Mouse (Mus musculus) heart, embryonic 14.5 days (tissue): Measurements from ENCODE around the gene 0610012G03Rik. TPM values are rescaled to one million over a fixed set of nuclear protein-coding genes. Genes with fewer than 3 reads are reported as not detected.
"Not testable (repeated sequence)": the region's sequence is repeated elsewhere in the genome, so short reads cannot be mapped to it uniquely, and the experiment has no call there.

ENCODE experiments used
- ATAC-seq: fragments of 200-750 bp; cut with Nextera tagmentation; 2 replicates; pipeline ENCODE4 v1.8.0; 2017; ENCODE audit warnings: low read depth, moderate TSS enrichment; ENCODE audit not compliant: insufficient number of reproducible peaks, insufficient read depth, low FRiP score
- H3K27ac ChIP-seq, 2 experiments: fragments of 200-500 bp in 1 of 2; fragments of 300-500 bp in 1 of 2; sonication (generic) in 1 of 2; replicated peaks in 1 of 2; 2 replicates each; pipeline ENCODE4 v1.5.1; 2012 to 2014; ENCODE audit warnings: low read depth in 2 of 2, low read length in 2 of 2, control low read depth in 1 of 2, mild to moderate bottlenecking in 1 of 2, mixed read lengths in 1 of 2; ENCODE audit not compliant: control insufficient read depth in 1 of 2, insufficient read depth in 1 of 2
- H3K27me3 ChIP-seq: fragments of 300-500 bp; sonication (generic); 2 replicates; pipeline ENCODE4 v1.6.1; 2014; ENCODE audit warnings: mild to moderate bottlenecking, low read length, control low read depth; ENCODE audit not compliant: control insufficient read depth, insufficient read depth
- H3K36me3 ChIP-seq: fragments of 300-500 bp; sonication (generic); 2 replicates; pipeline ENCODE4 v1.6.1; 2014; ENCODE audit warnings: mild to moderate bottlenecking, control low read depth, low read length, mixed read lengths; ENCODE audit not compliant: control insufficient read depth, insufficient read depth
- H3K4me1 ChIP-seq, 2 experiments: fragments of 200-500 bp in 1 of 2; fragments of 300-500 bp in 1 of 2; sonication (generic) in 1 of 2; 2 replicates each; pipeline ENCODE4 v1.6.1; 2012 to 2014; ENCODE audit warnings: low read length in 2 of 2, control low read depth in 1 of 2, mixed read lengths in 1 of 2; ENCODE audit not compliant: control insufficient read depth in 2 of 2, insufficient read depth in 2 of 2
- H3K4me2 ChIP-seq: fragments of 300-500 bp; sonication (generic); 2 replicates; pipeline ENCODE4 v1.6.1; 2014; ENCODE audit warnings: mild to moderate bottlenecking, low read length
- H3K4me3 ChIP-seq, 2 experiments: fragments of 200-500 bp in 1 of 2; fragments of 300-500 bp in 1 of 2; sonication (generic) in 1 of 2; 2 replicates each; pipeline ENCODE4 v1.5.1; 2012 to 2014; ENCODE audit warnings: low read length in 2 of 2, mild to moderate bottlenecking in 2 of 2, control low read depth in 1 of 2, low read depth in 1 of 2, moderate library complexity in 1 of 2; ENCODE audit not compliant: control insufficient read depth in 1 of 2, insufficient read depth in 1 of 2
- H3K9ac ChIP-seq: fragments of 300-500 bp; sonication (generic); 2 replicates; pipeline ENCODE4 v1.6.1; 2014; ENCODE audit warnings: mild to moderate bottlenecking, low read length
- H3K9me3 ChIP-seq: fragments of 300-500 bp; sonication (generic); 2 replicates; pipeline ENCODE4 v1.6.1; 2016; ENCODE audit warnings: low read length, control low read depth; ENCODE audit not compliant: control insufficient read depth
- WGBS: fragments of 180-500 bp; shearing (Covaris S2); extraction: QIAGEN DNeasy Blood & Tissue Kit; methylation state at CpG from one replicate; pipeline ENCODE4 v1.1.7; 2014; 5-methylcytosine and 5-hydroxymethylcytosine counted together
- polyA plus RNA-seq: library from polyadenylated mRNA; unstranded; fragments of >200 nt; fragmentation: Nextera tagmentation; extraction: Ambion mirVana; gene quantifications from 2 replicates; pipeline ENCODE4 v1.2.1, GENCODE M21; 2014

Gene 0610012G03Rik
- polyA plus RNA-seq, 1 experiment from 2014 or later = 132 TPM

DNA sequence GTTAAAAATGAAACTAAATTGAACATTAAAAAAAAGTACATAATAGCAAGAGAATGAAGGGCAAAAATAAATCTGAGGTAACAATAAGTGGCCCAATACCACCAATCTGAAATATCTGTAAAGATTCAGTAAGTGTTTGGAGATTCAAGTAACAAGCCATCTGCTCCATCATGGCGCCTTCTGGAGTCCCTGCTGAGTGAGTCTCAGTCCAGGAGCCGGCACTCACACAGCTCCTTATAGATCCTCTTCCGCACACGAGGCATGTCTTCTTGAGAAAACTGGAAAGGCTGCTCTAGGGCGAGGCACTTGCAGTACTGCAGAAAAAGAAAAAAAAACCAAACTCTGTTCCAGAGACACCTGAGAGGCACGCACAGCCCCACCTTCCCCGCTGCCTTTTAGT lies 14.9 kb upstream of the 0610012G03Rik start:
- whole genome bisulfite sequencing = 93% methylated on average over 7 of the region's 7 CpGs
- Histone ChIP-seq H3K9me3 (no peaks in the 10 kb centered on the region), H3K27ac (no peak overlapping the region), H3K4me1 (no peaks in the 10 kb centered on the region), H3K9ac (no peak overlapping the region), H3K4me2 (no peak overlapping the region), H3K36me3 (peaks cover 99% of the 10 kb centered on the region), H3K4me3 (no peak overlapping the region), H3K27me3 (no peaks in the 10 kb centered on the region)
- no peak for ATAC-seq

DNA sequence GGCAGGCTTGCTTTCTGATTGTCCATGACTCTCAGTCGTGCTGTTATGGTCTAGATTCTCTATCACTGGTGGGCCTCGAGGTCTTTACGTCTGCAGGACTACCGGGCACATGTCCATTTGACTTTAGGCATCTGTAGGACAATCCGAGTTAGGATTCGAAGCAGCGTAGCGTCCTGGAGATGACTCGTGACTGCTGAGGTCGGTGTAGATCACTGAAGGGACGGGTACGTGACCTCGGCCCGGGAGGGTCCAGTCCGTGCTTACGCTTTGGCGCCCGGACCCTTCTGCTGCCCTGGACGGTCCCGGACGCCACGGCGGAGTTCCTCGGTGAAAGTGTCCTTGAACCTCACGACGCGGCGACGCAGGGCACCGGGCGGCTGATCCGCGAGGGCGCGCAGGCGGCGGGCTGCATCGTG lies 385 bp downstream of the 0610012G03Rik start:
- peak overlapping the region; percentile 91 for H3K9ac ChIP-seq
- no peak; the same call in 1 of the 2 replicates for ATAC-seq
- H3K36me3 ChIP-seq = peaks cover 30% of the 10 kb centered on the region
- H3K4me2 ChIP-seq = peak overlapping the region; percentile 85
- peak overlapping the region; percentile 60 to 89 for H3K4me3 ChIP-seq
- H3K27me3 ChIP-seq = no peaks in the 10 kb centered on the region
- under 1% methylated on average over 38 of the region's 38 CpGs for WGBS
- peaks cover 9 to 24% of the 10 kb centered on the region in 2 experiments for H3K4me1 ChIP-seq
- H3K9me3 ChIP-seq = no peaks in the 10 kb centered on the region
- H3K27ac ChIP-seq = peak overlapping the region; percentile 89 to 95

DNA sequence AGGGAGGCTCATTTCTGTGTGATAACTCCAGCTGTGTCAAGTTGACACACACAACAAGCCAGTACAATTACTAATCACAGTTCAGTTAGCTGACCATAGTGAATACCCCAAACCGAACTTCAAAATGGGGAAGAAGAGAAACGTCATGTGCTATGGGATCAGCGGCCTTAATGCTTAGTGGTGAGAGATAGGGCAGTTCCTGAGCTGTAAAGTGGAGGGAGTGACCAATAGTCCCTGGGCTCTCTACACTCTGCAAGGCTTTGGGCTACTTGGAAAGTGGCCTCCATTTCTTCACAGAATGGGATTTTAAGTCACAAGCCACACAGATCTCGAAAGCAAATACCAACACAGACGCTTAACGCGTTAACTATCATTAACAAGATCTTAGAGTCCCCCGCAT lies 961 bp downstream of the 0610012G03Rik start:
- Histone ChIP-seq H3K9ac (peak overlapping the region; percentile 91), H3K9me3 (no peaks in the 10 kb centered on the region), H3K36me3 (peaks cover 28% of the 10 kb centered on the region), H3K4me1 (peaks cover 9 to 24% of the 10 kb centered on the region in 2 experiments), H3K27me3 (no peaks in the 10 kb centered on the region), H3K4me2 (peak overlapping the region; percentile 85), H3K27ac (peak overlapping the region in 1 of 2 experiments; percentile 95; a peak in 3 of 4 replicates), H3K4me3 (peak overlapping the region; percentile 60 to 89)
- 24% methylated on average over 8 of the region's 8 CpGs for WGBS
- no peak for ATAC-seq

DNA sequence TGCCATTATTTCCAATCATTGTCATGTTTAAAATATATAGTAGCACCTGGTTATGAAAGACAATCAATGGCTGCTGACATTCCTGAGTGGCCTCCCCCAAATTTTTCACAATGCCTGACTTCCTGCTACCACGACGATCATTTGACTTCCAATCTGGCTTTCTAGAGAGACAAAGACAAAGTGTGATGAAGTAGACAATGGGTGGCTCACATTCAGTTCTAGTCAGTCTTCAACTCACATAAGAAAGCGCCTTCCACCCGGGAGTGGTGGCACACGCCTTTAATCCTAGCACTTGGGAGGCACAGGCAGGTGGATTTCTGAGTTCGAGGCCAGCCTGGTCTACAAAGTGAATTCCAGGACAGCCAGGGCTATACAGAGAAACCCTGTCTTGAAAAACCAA lies 2.3 kb downstream of the 0610012G03Rik start:
- not testable (repeated sequence) for H3K27me3 ChIP-seq, H3K9me3 ChIP-seq, ATAC-seq, H3K9ac ChIP-seq, H3K4me3 ChIP-seq, H3K27ac ChIP-seq
- WGBS = 82% methylated on average over 6 of the region's 6 CpGs
- Histone ChIP-seq H3K4me2 (peak overlapping the region; percentile 85; the same call in 1 of the 2 replicates), H3K36me3 (peaks cover 14% of the 10 kb centered on the region; the same call in 1 of the 2 replicates), H3K4me1 (peaks cover 9 to 24% of the 10 kb centered on the region in 2 experiments)

DNA sequence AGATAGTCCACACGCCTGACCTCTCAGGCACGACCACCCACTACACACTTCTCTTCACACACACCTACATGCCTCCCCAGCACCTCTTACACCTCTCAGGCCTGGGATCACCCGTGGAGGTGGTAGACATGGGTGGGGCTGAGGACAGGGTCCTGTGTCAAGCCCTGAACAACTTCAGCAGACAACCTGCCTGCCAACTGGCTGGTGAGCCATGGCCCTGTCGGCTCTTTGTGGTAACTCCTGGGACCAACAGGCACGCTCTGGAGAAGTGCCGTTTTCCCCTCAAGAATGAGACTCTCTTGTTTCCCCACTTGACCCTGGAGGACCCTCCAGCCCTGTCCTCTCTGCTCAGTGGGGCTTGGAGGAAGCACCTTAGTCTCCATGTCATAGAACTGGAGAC lies 2.9 kb downstream of the 0610012G03Rik start:
- ATAC-seq = no peak
- no peaks in the 10 kb centered on the region for H3K27me3 ChIP-seq
- peaks cover 9 to 24% of the 10 kb centered on the region in 2 experiments for H3K4me1 ChIP-seq
- no peak overlapping the region for H3K4me2 ChIP-seq
- H3K36me3 ChIP-seq = peaks cover 9% of the 10 kb centered on the region; the same call in 1 of the 2 replicates
- peak overlapping the region; percentile 16; the same call in 1 of the 2 replicates for H3K9ac ChIP-seq
- H3K9me3 ChIP-seq = no peaks in the 10 kb centered on the region
- no peak overlapping the region for H3K4me3 ChIP-seq
- no peak overlapping the region for H3K27ac ChIP-seq
- WGBS = 84% methylated on average over 6 of the region's 6 CpGs

DNA sequence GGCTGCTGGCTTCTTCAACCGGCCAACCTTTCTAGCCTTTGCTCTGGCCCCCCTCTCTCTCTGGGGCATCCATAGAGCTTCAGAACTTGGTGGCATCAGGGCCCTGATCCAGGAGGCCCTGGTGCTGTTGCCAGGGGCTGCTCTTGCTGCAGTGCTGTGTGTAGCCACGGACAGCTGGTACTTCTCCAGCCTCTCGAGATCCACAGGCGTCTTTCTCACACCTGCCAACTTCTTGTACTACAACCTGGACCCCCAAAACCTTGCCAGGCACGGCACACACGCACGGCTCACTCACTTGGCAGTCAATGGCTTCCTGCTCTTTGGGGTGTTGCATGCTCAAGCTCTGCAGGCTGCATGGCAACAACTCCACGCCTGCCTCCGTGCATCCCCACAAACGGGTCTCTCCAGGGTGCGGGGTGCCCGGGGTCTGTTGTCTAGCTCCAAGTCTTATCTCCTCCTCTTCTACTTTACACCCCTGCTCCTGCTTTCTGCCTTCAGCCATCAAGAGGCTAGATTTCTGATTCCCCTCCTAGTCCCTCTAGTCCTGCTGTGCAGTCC lies 3.5 kb downstream of the 0610012G03Rik start:
- no peak for ATAC-seq
- H3K27ac ChIP-seq = no peak overlapping the region

DNA sequence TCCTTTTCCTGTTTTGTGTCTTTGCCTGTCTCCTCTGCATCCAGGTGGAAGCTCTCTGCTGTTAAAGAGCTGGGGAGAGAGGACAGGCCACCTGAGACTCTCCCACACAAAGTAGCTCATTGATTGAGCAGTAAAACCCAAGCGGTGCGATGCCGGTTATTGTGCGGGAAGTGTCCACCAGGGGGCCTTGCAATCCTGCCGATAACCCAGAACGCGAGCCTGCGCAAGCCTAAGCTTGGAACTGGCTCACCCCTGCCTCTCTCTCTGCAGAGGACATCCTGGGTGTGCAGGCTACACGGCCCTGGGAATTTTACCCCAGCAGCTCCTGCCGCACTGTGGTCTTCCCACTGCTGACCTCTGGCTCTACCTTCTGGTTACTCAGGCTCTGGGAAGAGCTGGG lies 4.3 kb downstream of the 0610012G03Rik start:
- ATAC-seq = no peak
- H3K4me3 ChIP-seq = no peak overlapping the region

More for the DNA sequence above, 3.5 kb downstream of the 0610012G03Rik start:
- Histone ChIP-seq H3K4me2 (no peak overlapping the region), H3K4me1 (peaks cover 9 to 24% of the 10 kb centered on the region in 2 experiments), H3K27me3 (no peaks in the 10 kb centered on the region), H3K9ac (no peak overlapping the region), H3K9me3 (no peaks in the 10 kb centered on the region), H3K4me3 (no peak overlapping the region), H3K36me3 (0 out of 2 replicates have a peak, but pooled peaks cover 9% of the 10 kb centered on the region)
- 83% methylated on average over 12 of the region's 12 CpGs for WGBS

More for the DNA sequence above, 4.3 kb downstream of the 0610012G03Rik start:
- Histone ChIP-seq H3K9me3 (no peaks in the 10 kb centered on the region), H3K4me1 (peaks cover 9 to 17% of the 10 kb centered on the region in 2 experiments), H3K27ac (no peak overlapping the region), H3K27me3 (no peaks in the 10 kb centered on the region), H3K4me2 (no peak overlapping the region), H3K9ac (peak overlapping the region; percentile 38; the same call in 1 of the 2 replicates), H3K36me3 (0 out of 2 replicates have a peak, but pooled peaks cover 9% of the 10 kb centered on the region)
- 3% methylated on average over 10 of the region's 10 CpGs for WGBS
